Mouse (Mus musculus): ENCODE data around the gene Eps8l1.

- no peak for TF ChIP-seq CTCF (IDR thresholded peaks at IDR 0.05 in 2 of 3, conservative IDR thresholded peaks at IDR 0.05 in 1 of 3; ENCODE audit: control insufficient read depth in 1 of 3, insufficient read depth in 1 of 3, low read depth in 2 of 3, low read length in 3 of 3, poor library complexity in 1 of 3, severe bottlenecking in 1 of 3)
- no peak for TF ChIP-seq E2F4 (IDR thresholded peaks at IDR 0.05; ENCODE audit: borderline replicate concordance, low read depth, low read length)
- no peak for TF ChIP-seq MXI1 (IDR thresholded peaks at IDR 0.05; ENCODE audit: low read depth, low read length)
- no peak for TF ChIP-seq ZC3H11A (IDR thresholded peaks at IDR 0.05; ENCODE audit: low read depth, low read length)
- peak; percentile 54 for TF ChIP-seq GATA1 (IDR thresholded peaks at IDR 0.05; ENCODE audit: low read depth, low read length)
- no peak; the same call in 1 of the 2 replicates for TF ChIP-seq SIN3A (IDR thresholded peaks at IDR 0.05; ENCODE audit: low read length)
- no peak for TF ChIP-seq ZMIZ1 (IDR thresholded peaks at IDR 0.05; ENCODE audit: low read depth, low read length)
Measured at GRCm38 (mm10) chr7:4511489-4512224, 51.2 kb downstream of the Eps8l1 start.

Data from MEL (cell line).